ENCODE assay signal across 16 mouse cellular contexts in genomic region chr15:79619770-79620414, GRCm38 (mm10). TPM values are rescaled to one million over a fixed set of nuclear protein-coding genes. Genes with fewer than 3 reads are reported as not detected.
A peak's percentile ranks its signal among the peaks of the same experiment; 100 is the strongest.
DNase-seq lines count a peak whose midpoint lies in the region; ATAC-seq and TF ChIP-seq lines count a peak whose summit lies in the region.
"Had no signal": no experiment of that assay in that cellular context is flagged by ENCODE, and none has a peak within 500 bp of the region (broad histone marks: within the 10 kb centered on the region; RNA-seq: fewer than 3 reads in every experiment).

No protein-coding gene starts in this region.

- TF ChIP-seq POLR2A in heart, adult 2 months (IDR thresholded peaks at IDR 0.05; ENCODE audit: insufficient read depth, low read depth, low read length) = no peak

- H3K9me3 ChIP-seq in heart, embryonic 12.5 days (replicated peaks) = no peaks in the 10 kb centered on the region
- H3K9me3 ChIP-seq: forebrain, embryonic 10.5 days had no signal

- peaks cover 12% of the 10 kb centered on the region; the same call in 1 of the 2 replicates for H3K36me3 ChIP-seq in heart, embryonic 12.5 days
- no peaks in the 10 kb centered on the region for H3K36me3 ChIP-seq in heart, adult 2 months (ENCODE audit: control insufficient read depth, insufficient read depth, low read length)

- no peak overlapping the region for H3K4me3 ChIP-seq in heart, embryonic 12.5 days
- no peak overlapping the region for H3K4me3 ChIP-seq in heart, adult 2 months
- H3K4me3 ChIP-seq in layer of hippocampus, adult 2 months = no peak overlapping the region
- H3K4me3 ChIP-seq: forebrain, embryonic 10.5 days had no signal

- TF ChIP-seq CTCF in heart, adult 2 months (IDR thresholded peaks at IDR 0.05) = no peak
- TF ChIP-seq CTCF in layer of hippocampus, adult 2 months (conservative IDR thresholded peaks at IDR 0.05) = no peak

- ATAC-seq in heart, embryonic 12.5 days (ENCODE audit: insufficient number of reproducible peaks, low FRiP score) = peak; percentile 27; the same call in 1 of the 2 replicates
- ATAC-seq: intestine, postnatal 0 days; lung, postnatal 0 days had no signal

- no peaks in the 10 kb centered on the region for H3K4me1 ChIP-seq in heart, embryonic 12.5 days (replicated peaks)
- H3K4me1 ChIP-seq in heart, adult 2 months (ENCODE audit: control insufficient read depth, insufficient read depth, low read length) = no peaks in the 10 kb centered on the region
- H3K4me1 ChIP-seq: forebrain, embryonic 10.5 days had no signal

- no peak overlapping the region for H3K27ac ChIP-seq in heart, embryonic 12.5 days (ENCODE audit: poor library complexity, severe bottlenecking)
- no peak overlapping the region for H3K27ac ChIP-seq in heart, adult 2 months
- H3K27ac ChIP-seq in layer of hippocampus, adult 2 months = no peak overlapping the region
- H3K27ac ChIP-seq: forebrain, embryonic 10.5 days; hindbrain, embryonic 14.5 days had no signal

- intact Hi-C loops in heart, adult 2 months (cut with DNase I) = no loop called here

- H3K9ac ChIP-seq in heart, embryonic 12.5 days = no peak overlapping the region
- H3K9ac ChIP-seq in heart, adult 2 months (ENCODE audit: low read depth, low read length) = no peak overlapping the region
- H3K9ac ChIP-seq: hindbrain, embryonic 14.5 days had no signal

- no peaks in the 10 kb centered on the region for H3K79me2 ChIP-seq in heart, adult 2 months (replicated peaks; ENCODE audit: control insufficient read depth, insufficient read depth, low read length)

- 69% methylated on average over 11 of the region's 11 CpGs for WGBS in heart, embryonic 12.5 days
- WGBS in heart, adult 2 months = 79% methylated on average over 11 of the region's 11 CpGs

- DNase-seq in heart, adult 2 months = no peak
- peak; percentile 55 for DNase-seq in ES-CJ7 (ENCODE audit: low read depth, low spot score)
- DNase-seq in c-Kit-positive CD71-positive TER-119-negative erythroid progenitor cells, embryonic 14.5 days (ENCODE audit: low read depth) = peak; percentile 20
- DNase-seq in retina, postnatal 1 day = peak; percentile 66
- no peak for DNase-seq in layer of hippocampus, adult 2 months (ENCODE audit: low spot score in 2 of 2)
- no peak for DNase-seq in thymus, adult 18-20 months
- DNase-seq: cerebellum, postnatal 14 days; kidney, postnatal 25 days; left cerebral cortex, postnatal 4 days had no signal

- H3K4me2 ChIP-seq in heart, embryonic 12.5 days = no peak overlapping the region
- H3K4me2 ChIP-seq: hindbrain, embryonic 14.5 days had no signal

- no peak for TF ChIP-seq EP300 in heart, adult 2 months (IDR thresholded peaks at IDR 0.05; ENCODE audit: insufficient read depth, low read depth, low read length)

- no peaks in the 10 kb centered on the region for H3K27me3 ChIP-seq in heart, embryonic 12.5 days (replicated peaks)
- H3K27me3 ChIP-seq in heart, adult 2 months (ENCODE audit: control insufficient read depth, insufficient read depth, low read length) = no peaks in the 10 kb centered on the region

RNA-seq across cellular contexts. Expression of gene Dmc1, which starts 15.0 kb away (rescaled TPM):
- 1.5 and 1.8 TPM in 2 replicates for polyA plus RNA-seq in heart, embryonic 12.5 days (2016; fragmentation: Nextera tagmentation; extraction: Ambion mirVana)
- not detected for total RNA-seq in heart, adult 2 months (2021)
- polyA plus RNA-seq in heart, adult 2 months (2012; rRNA removed) = 0.12 TPM in 1 of 2 replicates, not detected in the other
- total RNA-seq in layer of hippocampus, adult 2 months (2021) = 1 to 10 TPM in 1 of 2 experiments, under 1 TPM in 1; 0.79 to 1.3 TPM
- total RNA-seq: monocyte, adult 5-6 weeks had no signal
- polyA plus RNA-seq: C2C12 had no signal

RNA-seq across cellular contexts. Expression of gene Fam227a, which starts 38.9 kb away (rescaled TPM):
- 0.60 and 0.93 TPM in 2 replicates for polyA plus RNA-seq in heart, embryonic 12.5 days (2016; fragmentation: Nextera tagmentation; extraction: Ambion mirVana)
- under 1 TPM; 0.75 to 0.84 TPM for total RNA-seq in heart, adult 2 months (2021)
- 1.2 and 1.4 TPM in 2 replicates for polyA plus RNA-seq in heart, adult 2 months (2012; rRNA removed)
- total RNA-seq in layer of hippocampus, adult 2 months (2021) = 10 to 100 TPM; 12.3 to 13.1 TPM

RNA-seq across cellular contexts. Expression of gene Cby1, which starts 39.1 kb away (rescaled TPM):
- 40.9 and 42.0 TPM in 2 replicates for polyA plus RNA-seq in heart, embryonic 12.5 days (2016; fragmentation: Nextera tagmentation; extraction: Ambion mirVana)
- total RNA-seq in heart, adult 2 months (2021) = 10 to 100 TPM; 18.6 to 19.3 TPM
- 10.1 and 13.8 TPM in 2 replicates for polyA plus RNA-seq in heart, adult 2 months (2012; rRNA removed)
- total RNA-seq in layer of hippocampus, adult 2 months (2021) = 10 to 100 TPM; 39.5 to 45.4 TPM

RNA-seq across cellular contexts. Expression of gene Tomm22, which starts 50.8 kb away (rescaled TPM):
- polyA plus RNA-seq in heart, embryonic 12.5 days (2016; fragmentation: Nextera tagmentation; extraction: Ambion mirVana) = 234 and 237 TPM in 2 replicates
- 100 to 1,000 TPM in 1 of 2 experiments, 10 to 100 TPM in 1; 99.8 to 109 TPM for total RNA-seq in heart, adult 2 months (2021)
- 57.8 and 112 TPM in 2 replicates for polyA plus RNA-seq in heart, adult 2 months (2012; rRNA removed)
- total RNA-seq in layer of hippocampus, adult 2 months (2021) = 100 to 1,000 TPM in 1 of 2 experiments, 10 to 100 TPM in 1; 99.9 to 105 TPM

Comparison
In these comparisons a context has a peak if more than half of its experiments do, and no peak if none do; other contexts are left out.
1. DNase-seq: peak in ES-CJ7 (single experiment), c-Kit-positive CD71-positive TER-119-negative erythroid progenitor cells, embryonic 14.5 days (single experiment) and retina, postnatal 1 day (single experiment); none in heart, adult 2 months (0 of 2), layer of hippocampus, adult 2 months (0 of 2) and thymus, adult 18-20 months (0 of 2).
2. RNA of gene Fam227a, which starts 38.9 kb away (total RNA-seq): 12.3 to 13.1 TPM in layer of hippocampus, adult 2 months; 0.75 to 0.84 TPM in heart, adult 2 months; every median in the first group is over 4 times any median in the second.